Mouse (Mus musculus) cerebellum, adult 2 months (tissue): ENCODE measurements around the gene Gm20869.
"Not testable (repeated sequence)": the region's sequence is repeated elsewhere in the genome, so short reads cannot be mapped to it uniquely, and the experiment has no call there.

Source experiments
- CTCF ChIP-seq: fragments of 200-500 bp; IDR thresholded peaks from 2 replicates; pipeline ENCODE4 v1.5.1; 2011; ENCODE audit warnings: low read depth, mild to moderate bottlenecking, control low read depth, low read length, moderate library complexity, borderline replicate concordance; ENCODE audit not compliant: insufficient read depth
- POLR2A ChIP-seq: fragments of 200-500 bp; IDR thresholded peaks from 2 replicates; pipeline ENCODE4 v1.6.1; 2011; ENCODE audit warnings: low read length, control low read depth, borderline replicate concordance; ENCODE audit not compliant: insufficient read depth

GRCm38 (mm10) chrY:71469149-71469548, at the start of gene Gm20869:
- TF ChIP-seq POLR2A, CTCF: not testable (repeated sequence)
